In genomic region chr1:119022311-119022710, GRCm38 (mm10) we compare ENCODE assay signal across 15 mouse cellular contexts. TPM values are rescaled to one million over a fixed set of nuclear protein-coding genes. Genes with fewer than 3 reads are reported as not detected.
A peak's percentile ranks its signal among the peaks of the same experiment; 100 is the strongest.
DNase-seq lines count a peak whose midpoint lies in the region; ATAC-seq and TF ChIP-seq lines count a peak whose summit lies in the region.
"Had no signal": no experiment of that assay in that cellular context is flagged by ENCODE, and none has a peak within 500 bp of the region (broad histone marks: within the 10 kb centered on the region; RNA-seq: fewer than 3 reads in every experiment).

No protein-coding gene starts in this region.

- no peak for ATAC-seq in heart, embryonic 11.5 days (replicated peaks; ENCODE audit: insufficient number of reproducible peaks, low FRiP score, low TSS enrichment)
- ATAC-seq in embryonic facial prominence, embryonic 15.5 days (ENCODE audit: insufficient number of reproducible peaks, low FRiP score, low TSS enrichment, low read depth) = no peak
- no peak for ATAC-seq in kidney, embryonic 15.5 days (replicated peaks; ENCODE audit: low FRiP score)
- ATAC-seq in hindbrain, postnatal 0 days = no peak

- intact Hi-C loops in left cerebral cortex, postnatal 25 days (cut with DNase I) = no loop called here

- 76% methylated on average over 1 of the region's 1 CpGs for WGBS in heart, embryonic 11.5 days (ENCODE audit: insufficient replicate concordance)
- WGBS in embryonic facial prominence, embryonic 15.5 days = 40% methylated on average over 1 of the region's 1 CpGs
- WGBS in kidney, embryonic 15.5 days = 43% methylated on average over 1 of the region's 1 CpGs
- WGBS in hindbrain, postnatal 0 days = 65% methylated on average over 1 of the region's 1 CpGs

- H3K4me2 ChIP-seq in heart, embryonic 11.5 days = no peak overlapping the region
- H3K4me2 ChIP-seq in embryonic facial prominence, embryonic 15.5 days (replicated peaks) = no peak overlapping the region
- H3K4me2 ChIP-seq in kidney, embryonic 15.5 days = no peak overlapping the region
- no peak overlapping the region for H3K4me2 ChIP-seq in hindbrain, postnatal 0 days (ENCODE audit: low read depth, low read length)
- H3K4me2 ChIP-seq: limb, embryonic 12.5 days had no signal

- H3K4me1 ChIP-seq in heart, embryonic 11.5 days (ENCODE audit: control insufficient read depth, insufficient read depth, low read length) = peaks cover 15% of the 10 kb centered on the region
- H3K4me1 ChIP-seq in embryonic facial prominence, embryonic 15.5 days = peaks cover 57% of the 10 kb centered on the region
- H3K4me1 ChIP-seq in kidney, embryonic 15.5 days = peaks cover 31% of the 10 kb centered on the region
- H3K4me1 ChIP-seq in hindbrain, postnatal 0 days (ENCODE audit: insufficient read depth, low read length) = peaks cover 9% of the 10 kb centered on the region; the same call in 1 of the 2 replicates
- H3K4me1 ChIP-seq: megakaryocyte, embryonic 14.5 days had no signal

- H3K36me3 ChIP-seq in heart, embryonic 11.5 days (ENCODE audit: control insufficient read depth, insufficient read depth, low read length) = no peaks in the 10 kb centered on the region
- no peaks in the 10 kb centered on the region for H3K36me3 ChIP-seq in embryonic facial prominence, embryonic 15.5 days
- no peaks in the 10 kb centered on the region for H3K36me3 ChIP-seq in kidney, embryonic 15.5 days
- H3K36me3 ChIP-seq in hindbrain, postnatal 0 days (ENCODE audit: insufficient read depth, low read length) = no peaks in the 10 kb centered on the region

- H3K27ac ChIP-seq in heart, embryonic 11.5 days (ENCODE audit: low read depth, low read length) = no peak overlapping the region
- peak overlapping the region; percentile 63; the same call in 1 of the 2 replicates for H3K27ac ChIP-seq in embryonic facial prominence, embryonic 15.5 days (replicated peaks)
- H3K27ac ChIP-seq in kidney, embryonic 15.5 days = peak overlapping the region; percentile 6; the same call in 1 of the 2 replicates
- no peak overlapping the region for H3K27ac ChIP-seq in hindbrain, postnatal 0 days
- H3K27ac ChIP-seq: limb, embryonic 12.5 days had no signal

- H3K4me3 ChIP-seq in heart, embryonic 11.5 days (ENCODE audit: low read depth, low read length) = no peak overlapping the region
- H3K4me3 ChIP-seq in embryonic facial prominence, embryonic 15.5 days (replicated peaks) = no peak overlapping the region
- no peak overlapping the region for H3K4me3 ChIP-seq in kidney, embryonic 15.5 days (replicated peaks)
- no peak overlapping the region for H3K4me3 ChIP-seq in hindbrain, postnatal 0 days (ENCODE audit: low read length)
- H3K4me3 ChIP-seq: limb, embryonic 12.5 days; megakaryocyte, embryonic 14.5 days; myocyte had no signal

- H3K27me3 ChIP-seq in heart, embryonic 11.5 days (ENCODE audit: control insufficient read depth, insufficient read depth, low read length) = no peaks in the 10 kb centered on the region
- no peaks in the 10 kb centered on the region for H3K27me3 ChIP-seq in embryonic facial prominence, embryonic 15.5 days
- H3K27me3 ChIP-seq in kidney, embryonic 15.5 days = no peaks in the 10 kb centered on the region
- no peaks in the 10 kb centered on the region for H3K27me3 ChIP-seq in hindbrain, postnatal 0 days (ENCODE audit: insufficient read depth, low read length)
- H3K27me3 ChIP-seq: CH12.LX; limb, embryonic 12.5 days; megakaryocyte, embryonic 14.5 days had no signal

- H3K9ac ChIP-seq in heart, embryonic 11.5 days (ENCODE audit: low read depth, low read length) = no peak overlapping the region
- no peak overlapping the region for H3K9ac ChIP-seq in embryonic facial prominence, embryonic 15.5 days
- no peak overlapping the region for H3K9ac ChIP-seq in kidney, embryonic 15.5 days
- H3K9ac ChIP-seq in hindbrain, postnatal 0 days (replicated peaks; ENCODE audit: low read length) = no peak overlapping the region
- H3K9ac ChIP-seq: limb, embryonic 12.5 days had no signal

- DNase-seq in heart, adult 8-10 months (ENCODE audit: low spot score) = peak; percentile 54
- peak; percentile 54 for DNase-seq in Muller cell, postnatal 12 days (ENCODE audit: inconsistent ontology term)
- DNase-seq in spleen, postnatal 14 days (ENCODE audit: low spot score in 2 of 2) = no peak
- DNase-seq in hindbrain, postnatal 0 days (ENCODE audit: low spot score) = no peak
- no peak for DNase-seq in left cerebral cortex, postnatal 25 days (ENCODE audit: low spot score in 2 of 2)
- DNase-seq: cerebellum, adult 9-11 months; thymus, postnatal 4 days had no signal

- no peak for TF ChIP-seq CTCF in hindbrain, postnatal 0 days (IDR thresholded peaks at IDR 0.05; ENCODE audit: low read depth)

- H3K9me3 ChIP-seq in heart, embryonic 11.5 days (replicated peaks; ENCODE audit: control insufficient read depth, low read length) = no peaks in the 10 kb centered on the region
- H3K9me3 ChIP-seq in embryonic facial prominence, embryonic 15.5 days (replicated peaks) = no peaks in the 10 kb centered on the region
- H3K9me3 ChIP-seq in kidney, embryonic 15.5 days (replicated peaks) = no peaks in the 10 kb centered on the region
- H3K9me3 ChIP-seq in hindbrain, postnatal 0 days (ENCODE audit: low read length) = no peaks in the 10 kb centered on the region
- H3K9me3 ChIP-seq: limb, embryonic 12.5 days had no signal

RNA-seq across cellular contexts. Expression of gene Gli2, which starts 31.1 kb away (rescaled TPM):
- total RNA-seq in heart, adult 8-10 months (2022) = 1 to 10 TPM in 2 of 4 experiments, under 1 TPM in 2; 0.80 to 1.5 (median 0.99) TPM
- polyA plus RNA-seq in heart, embryonic 11.5 days (2014; fragmentation: Nextera tagmentation; extraction: Ambion mirVana) = 3.3 and 4.1 TPM in 2 replicates
- 18.8 and 20.7 TPM in 2 replicates for polyA plus RNA-seq in embryonic facial prominence, embryonic 15.5 days (2015; fragmentation: Nextera tagmentation; extraction: Ambion mirVana)
- 4.8 and 6.5 TPM in 2 replicates for polyA plus RNA-seq in kidney, embryonic 15.5 days (2015; fragmentation: Nextera tagmentation; extraction: Ambion mirVana)
- total RNA-seq in hindbrain, postnatal 0 days (2014; rRNA removed) = 12.0 and 13.9 TPM in 2 replicates
- 2.0 and 3.0 TPM in 2 replicates for polyA plus RNA-seq in hindbrain, postnatal 0 days (2015; fragmentation: Nextera tagmentation; extraction: Ambion mirVana)
- 1 to 10 TPM; 2.7 to 3.4 TPM for total RNA-seq in left cerebral cortex, postnatal 25 days (2021)
- total RNA-seq: CH12.LX; hematopoietic stem cell, adult 5-6 weeks had no signal

Comparison
In these comparisons a context has a peak if more than half of its experiments do, and no peak if none do; other contexts are left out.
1. DNase-seq: peak in heart, adult 8-10 months (single experiment) and Muller cell, postnatal 12 days (single experiment); none in spleen, postnatal 14 days (0 of 2), hindbrain, postnatal 0 days (single experiment) and left cerebral cortex, postnatal 25 days (0 of 2).
2. H3K27ac ChIP-seq: peak in embryonic facial prominence, embryonic 15.5 days (single experiment) and kidney, embryonic 15.5 days (single experiment); none in heart, embryonic 11.5 days (single experiment) and hindbrain, postnatal 0 days (single experiment).